Mouse (Mus musculus): ENCODE measurements around the gene Ssbp3.

GRCm38 (mm10) chr4:107013119-107013816 lies 102.8 kb downstream of the Ssbp3 start:
- TF ChIP-seq CTCF (IDR thresholded peaks at IDR 0.05; ENCODE audit: insufficient read depth, low read depth, low read length): no peak
- no peak for TF ChIP-seq POLR2A (IDR thresholded peaks at IDR 0.05; ENCODE audit: insufficient read depth, low read depth, low read length)
